Mouse (Mus musculus): ENCODE data around the gene Epb41l3.

DNA sequence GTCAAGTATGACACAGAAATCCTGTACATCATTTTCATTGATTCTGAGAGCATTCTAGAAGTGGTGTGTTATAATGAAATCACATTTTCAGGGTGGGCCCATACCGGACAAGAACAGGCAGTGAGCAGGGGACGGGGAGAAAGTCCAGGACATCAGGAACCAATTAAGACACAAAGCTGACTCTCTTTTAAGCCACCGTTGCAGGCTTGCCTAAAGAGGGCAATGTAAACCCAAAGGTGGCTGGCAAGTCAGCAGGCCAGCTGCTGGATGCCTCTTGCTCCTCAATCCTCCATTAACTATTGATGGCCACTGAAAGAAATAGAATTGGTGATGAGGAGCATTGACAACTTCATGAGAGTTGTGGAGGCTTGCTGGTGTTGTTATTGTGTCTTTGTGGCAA, 75.8 kb downstream of the Epb41l3 start:
- TF ChIP-seq ELF1 (IDR thresholded peaks at IDR 0.05; ENCODE audit: low read depth, low read length) (no peak), CTCF (IDR thresholded peaks at IDR 0.05 in 2 of 3, conservative IDR thresholded peaks at IDR 0.05 in 1 of 3; ENCODE audit: control insufficient read depth in 1 of 3, insufficient read depth in 1 of 3, low read depth in 2 of 3, low read length in 3 of 3, poor library complexity in 1 of 3, severe bottlenecking in 1 of 3) (no peak), POLR2A (IDR thresholded peaks at IDR 0.05; ENCODE audit: control insufficient read depth in 1 of 2, insufficient read depth in 1 of 2, low read depth in 1 of 2, low read length in 2 of 2, poor library complexity in 1 of 2) (no peak), USF2 (IDR thresholded peaks at IDR 0.05; ENCODE audit: borderline replicate concordance in 1 of 2, insufficient read depth in 1 of 2, low read depth in 1 of 2, low read length in 2 of 2) (no peak), POLR2AphosphoS2 (IDR thresholded peaks at IDR 0.05; ENCODE audit: low read length) (no peak), MAX (IDR thresholded peaks at IDR 0.05; ENCODE audit: low read length) (no peak), USF1 (IDR thresholded peaks at IDR 0.05; ENCODE audit: low read depth, low read length) (no peak), TAL1 (IDR thresholded peaks at IDR 0.05; ENCODE audit: low read length) (no peak), GATA1 (IDR thresholded peaks at IDR 0.05; ENCODE audit: low read depth, low read length) (no peak), HCFC1 (IDR thresholded peaks at IDR 0.05; ENCODE audit: low read depth, low read length) (no peak), UBTF (IDR thresholded peaks at IDR 0.05; ENCODE audit: borderline replicate concordance, insufficient read depth, low read depth, low read length) (no peak), POLR2AphosphoS5 (IDR thresholded peaks at IDR 0.05; ENCODE audit: borderline replicate concordance, low read depth, low read length) (no peak), TBP (IDR thresholded peaks at IDR 0.05; ENCODE audit: low read depth, low read length) (no peak)

Data from MEL (cell line).